Mouse (Mus musculus) heart, adult 2 months (tissue): ENCODE data around the gene Olfr739. TPM values are rescaled to one million over a fixed set of nuclear protein-coding genes. Genes with fewer than 3 reads are reported as not detected.

Experiments
- DNase-seq, 2 experiments: peaks; one replicate each; pipeline ENCODE4 v3.0.0; 2021
- H3K27ac ChIP-seq: fragments of 200-600 bp; 2 replicates; pipeline ENCODE4 v1.8.1; 2022
- H3K27me3 ChIP-seq: fragments of 200-500 bp; 2 replicates; pipeline ENCODE4 v1.6.1; 2012; ENCODE audit warnings: mild to moderate bottlenecking, low read length, inconsistent platforms, mixed read lengths; ENCODE audit not compliant: control insufficient read depth, insufficient read depth
- H3K36me3 ChIP-seq: fragments of 200-500 bp; 2 replicates; pipeline ENCODE4 v1.6.1; 2012; ENCODE audit warnings: low read length, inconsistent platforms; ENCODE audit not compliant: control insufficient read depth, insufficient read depth
- H3K4me1 ChIP-seq: fragments of 200-500 bp; 2 replicates; pipeline ENCODE4 v1.6.1; 2011; ENCODE audit warnings: low read length; ENCODE audit not compliant: control insufficient read depth, insufficient read depth
- H3K4me3 ChIP-seq: fragments of 200-600 bp; 2 replicates; pipeline ENCODE4 v1.8.1; 2022
- H3K79me2 ChIP-seq: fragments of 200-500 bp; replicated peaks from 2 replicates; pipeline ENCODE4 v1.6.1; 2012; ENCODE audit warnings: mild to moderate bottlenecking, inconsistent platforms, low read length, moderate library complexity, mixed read lengths; ENCODE audit not compliant: control insufficient read depth, insufficient read depth
- H3K9ac ChIP-seq: fragments of 200-500 bp; 2 replicates; pipeline ENCODE4 v1.6.1; 2012; ENCODE audit warnings: low read depth, mild to moderate bottlenecking, control low read depth, inconsistent platforms, low read length, mixed read lengths
- CTCF ChIP-seq: fragments of 200-600 bp; IDR thresholded peaks from 2 replicates; pipeline ENCODE4 v1.8.1; 2022; ENCODE audit warnings: antibody characterized with exemption, mild to moderate bottlenecking, moderate library complexity
- EP300 ChIP-seq: fragments of 200-500 bp; IDR thresholded peaks from 2 replicates; pipeline ENCODE4 v1.6.1; 2011; ENCODE audit warnings: low read depth, low read length, control low read depth; ENCODE audit not compliant: insufficient read depth
- POLR2A ChIP-seq: fragments of 200-500 bp; IDR thresholded peaks from 2 replicates; pipeline ENCODE4 v1.6.1; 2011; ENCODE audit warnings: mild to moderate bottlenecking, low read depth, low read length, control low read depth; ENCODE audit not compliant: insufficient read depth
- WGBS: fragments of 180-500 bp; shearing (Covaris S2); methylation state at CpG from one replicate; pipeline ENCODE4 v1.1.7; 2018; 5-methylcytosine and 5-hydroxymethylcytosine counted together
- intact Hi-C: fragments of 180-260 bp; cut with DNase I; formaldehyde crosslinking; loops from one replicate; pipeline ENCODE4 v1.15.1; 2025
- long read RNA-seq: library from polyadenylated mRNA; stranded (forward); transcript quantifications from one replicate; pipeline ENCODE4 v2.0.0, GENCODE M21; 2021
- polyA plus RNA-seq: library from polyadenylated mRNA; depleted of rRNA; stranded (reverse); fragments of >200 nt; gene quantifications from 2 replicates; pipeline ENCODE4 v1.2.3, GENCODE M21; 2012; rRNA removed
- total RNA-seq, 2 experiments: library from RNA; stranded (reverse); gene quantifications; 2 replicates each; pipeline ENCODE4 v1.2.3; 2021

Olfr739 gene
- total RNA-seq, result not detected
- polyA plus RNA-seq, result not detected in 2 replicates
- long read RNA-seq, result 0 reads

GRCm38 (mm10) chr14:50418326-50418725 lies at the start of gene Olfr739:
Gene Olfr739 (plus strand): TSS chr14:50418626.
- TF ChIP-seq EP300, result no peak
- no peak for TF ChIP-seq POLR2A
- TF ChIP-seq CTCF, result no peak
- no peak within 1 kb of the TSS for H3K4me3 ChIP-seq
- no peaks in the 10 kb centered on the region for H3K79me2 ChIP-seq
- H3K9ac ChIP-seq, result no peak within 1 kb of the TSS
- intact Hi-C loops, result no loop called here
- H3K4me1 ChIP-seq, result no peaks in the 10 kb centered on the region
- DNase-seq, result no peak
- H3K36me3 ChIP-seq, result no peaks in the 10 kb centered on the region
- no peak within 1 kb of the TSS for H3K27ac ChIP-seq
- 54% methylated on average over 2 of the region's 2 CpGs for WGBS
- no peaks in the 10 kb centered on the region for H3K27me3 ChIP-seq

- intact Hi-C loops, result no loop called here
- TF ChIP-seq CTCF, result no peak
- TF ChIP-seq POLR2A, result no peak
- TF ChIP-seq EP300, result no peak
- no peak for DNase-seq
- Histone ChIP-seq H3K36me3 (no peaks in the 10 kb centered on the region), H3K79me2 (no peaks in the 10 kb centered on the region), H3K4me1 (no peaks in the 10 kb centered on the region), H3K4me3 (no peak within 1 kb of the TSS), H3K27ac (no peak within 1 kb of the TSS), H3K27me3 (no peaks in the 10 kb centered on the region), H3K9ac (no peak within 1 kb of the TSS)
- WGBS, result 66% methylated on average over 2 of the region's 2 CpGs
Measured at GRCm38 (mm10) chr14:50380863-50381262, 37.6 kb upstream of the Olfr739 start, which contains the start of gene Olfr736. Gene Olfr736 (plus strand): TSS chr14:50381163.

GRCm38 (mm10) chr14:50407268-50407667 lies 11.2 kb upstream of the Olfr739 start, which contains the start of gene Olfr738:
Gene Olfr738 (plus strand): TSS chr14:50407568.
- H3K27me3 ChIP-seq, result no peaks in the 10 kb centered on the region
- TF ChIP-seq CTCF (no peak), EP300 (no peak), POLR2A (no peak)
- H3K9ac ChIP-seq, result no peak within 1 kb of the TSS
- H3K36me3 ChIP-seq, result no peaks in the 10 kb centered on the region
- H3K4me3 ChIP-seq, result no peak within 1 kb of the TSS
- DNase-seq, result no peak
- no peak within 1 kb of the TSS for H3K27ac ChIP-seq
- no peaks in the 10 kb centered on the region for H3K4me1 ChIP-seq
- intact Hi-C loops, result no loop called here
- 70% methylated on average over 1 of the region's 1 CpGs for WGBS
- H3K79me2 ChIP-seq, result no peaks in the 10 kb centered on the region

GRCm38 (mm10) chr14:50445245-50445644 lies 26.8 kb downstream of the Olfr739 start, which contains the start of gene Olfr740:
Gene Olfr740 (plus strand): TSS chr14:50445545.
- no peak for DNase-seq
- no peak within 1 kb of the TSS for H3K9ac ChIP-seq
- H3K27me3 ChIP-seq, result no peaks in the 10 kb centered on the region
- no peaks in the 10 kb centered on the region for H3K79me2 ChIP-seq
- no peak within 1 kb of the TSS for H3K27ac ChIP-seq
- 66% methylated on average over 3 of the region's 3 CpGs for WGBS
- intact Hi-C loops, result no loop called here
- TF ChIP-seq EP300, result no peak
- TF ChIP-seq POLR2A, result no peak
- TF ChIP-seq CTCF, result no peak
- no peak within 1 kb of the TSS for H3K4me3 ChIP-seq
- no peaks in the 10 kb centered on the region for H3K36me3 ChIP-seq
- H3K4me1 ChIP-seq, result no peaks in the 10 kb centered on the region

GRCm38 (mm10) chr14:50472438-50472837 lies 54.0 kb downstream of the Olfr739 start, which contains the start of gene Olfr741:
Gene Olfr741 (plus strand): TSS chr14:50472738.
- intact Hi-C loops, result no loop called here
- WGBS, result 66% methylated on average over 2 of the region's 2 CpGs
- no peak within 1 kb of the TSS for H3K27ac ChIP-seq
- DNase-seq, result no peak
- no peaks in the 10 kb centered on the region for H3K36me3 ChIP-seq
- no peak within 1 kb of the TSS for H3K9ac ChIP-seq
- no peaks in the 10 kb centered on the region for H3K4me1 ChIP-seq
- no peak for TF ChIP-seq CTCF
- TF ChIP-seq POLR2A, result no peak
- no peak for TF ChIP-seq EP300
- no peaks in the 10 kb centered on the region for H3K27me3 ChIP-seq
- no peaks in the 10 kb centered on the region for H3K79me2 ChIP-seq
- H3K4me3 ChIP-seq, result no peak within 1 kb of the TSS

Other genes starting within 250 kb of the Olfr739 start
- gene Olfr730, start 230.4 kb upstream of the Olfr739 start, total RNA-seq, result not detected
- gene Olfr730, start 230.4 kb upstream of the Olfr739 start, polyA plus RNA-seq, result not detected in 2 replicates
- gene Olfr731, start 176.8 kb upstream of the Olfr739 start, total RNA-seq, result not detected
- not detected in 2 replicates for gene Olfr731, start 176.8 kb upstream of the Olfr739 start, polyA plus RNA-seq
- gene Olfr732, start 134.4 kb upstream of the Olfr739 start, total RNA-seq, result not detected
- gene Olfr732, start 134.4 kb upstream of the Olfr739 start, polyA plus RNA-seq, result not detected in 2 replicates
- not detected for gene Olfr733, start 117.1 kb upstream of the Olfr739 start, total RNA-seq
- gene Olfr733, start 117.1 kb upstream of the Olfr739 start, polyA plus RNA-seq, result 0.08 TPM in 1 of 2 replicates, not detected in the other
- not detected for gene Olfr734, start 91.9 kb upstream of the Olfr739 start, total RNA-seq
- gene Olfr734, start 91.9 kb upstream of the Olfr739 start, polyA plus RNA-seq, result not detected in 2 replicates
- not detected for gene Olfr735, start 69.8 kb upstream of the Olfr739 start, total RNA-seq
- not detected in 2 replicates for gene Olfr735, start 69.8 kb upstream of the Olfr739 start, polyA plus RNA-seq
- under 1 TPM in 1 of 2 experiments, not detected in 1; 0.08 TPM for gene Tlr11, start 60.7 kb upstream of the Olfr739 start, total RNA-seq
- 0.06 and 0.10 TPM in 2 replicates for gene Tlr11, start 60.7 kb upstream of the Olfr739 start, polyA plus RNA-seq
- not detected for gene Olfr736, start 37.5 kb upstream of the Olfr739 start, total RNA-seq
- gene Olfr736, start 37.5 kb upstream of the Olfr739 start, polyA plus RNA-seq, result not detected in 2 replicates
- not detected for gene Olfr738, start 11.1 kb upstream of the Olfr739 start, total RNA-seq
- gene Olfr738, start 11.1 kb upstream of the Olfr739 start, polyA plus RNA-seq, result not detected in 2 replicates
- not detected for gene Olfr740, start 26.9 kb downstream of the Olfr739 start, total RNA-seq
- not detected in 2 replicates for gene Olfr740, start 26.9 kb downstream of the Olfr739 start, polyA plus RNA-seq
- gene Olfr741, start 54.1 kb downstream of the Olfr739 start, total RNA-seq, result not detected
- not detected in 2 replicates for gene Olfr741, start 54.1 kb downstream of the Olfr739 start, polyA plus RNA-seq
- gene Olfr742, start 85.0 kb downstream of the Olfr739 start, total RNA-seq, result not detected
- gene Olfr742, start 85.0 kb downstream of the Olfr739 start, polyA plus RNA-seq, result not detected in 2 replicates
- gene Olfr743, start 103.2 kb downstream of the Olfr739 start, total RNA-seq, result not detected
- not detected in 2 replicates for gene Olfr743, start 103.2 kb downstream of the Olfr739 start, polyA plus RNA-seq
- gene Olfr744, start 196.3 kb downstream of the Olfr739 start, total RNA-seq, result not detected
- not detected in 2 replicates for gene Olfr744, start 196.3 kb downstream of the Olfr739 start, polyA plus RNA-seq
- not detected for gene Olfr745, start 220.8 kb downstream of the Olfr739 start, total RNA-seq
- gene Olfr745, start 220.8 kb downstream of the Olfr739 start, polyA plus RNA-seq, result not detected in 2 replicates
- gene Olfr746, start 228.5 kb downstream of the Olfr739 start, total RNA-seq, result not detected
- not detected in 2 replicates for gene Olfr746, start 228.5 kb downstream of the Olfr739 start, polyA plus RNA-seq